ENCODE assay signal across 14 mouse cellular contexts in the genomic region with DNA sequence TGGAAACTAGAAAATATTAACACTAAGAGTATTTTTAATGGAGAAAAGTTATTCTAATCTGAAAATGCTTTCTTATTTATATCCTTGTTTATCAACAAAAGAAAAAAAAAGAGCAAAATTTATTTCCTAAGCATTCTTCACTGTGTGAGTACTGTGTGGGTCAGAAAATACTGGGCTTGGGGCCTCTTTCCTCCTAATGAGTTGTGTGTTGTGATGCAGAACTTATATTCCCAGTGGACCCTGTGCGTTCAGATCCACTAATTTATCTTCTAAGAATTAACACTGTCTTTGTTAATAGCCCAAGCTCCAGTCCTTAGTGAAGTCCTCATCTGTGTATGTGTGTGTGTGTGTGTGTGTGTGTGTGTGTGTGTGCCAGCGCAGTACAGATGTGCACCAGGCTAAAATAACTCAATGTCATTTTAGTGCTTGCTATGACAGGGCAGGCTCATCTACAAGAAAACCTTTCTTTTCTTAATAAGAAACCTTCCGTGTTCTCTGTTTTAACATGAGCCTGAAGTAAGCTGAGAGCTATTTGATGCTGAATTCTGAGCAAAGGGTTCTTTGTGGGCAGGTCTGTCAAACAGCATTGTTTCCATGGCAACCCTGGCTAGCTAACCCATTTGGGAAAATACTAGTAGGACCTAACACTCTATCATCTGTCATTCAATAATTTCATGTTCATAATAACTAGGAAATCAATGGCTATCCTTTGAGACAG.
DNase-seq lines count a peak whose midpoint lies in the region; ATAC-seq lines count a peak whose summit lies in the region.
"Had no signal": no experiment of that assay in that cellular context is flagged by ENCODE, and none has a peak within 500 bp of the region (broad histone marks: within the 10 kb centered on the region; RNA-seq: fewer than 3 reads in every experiment).

No protein-coding gene starts in this region.

- 32% methylated on average over 3 of the region's 3 CpGs for WGBS in forebrain, embryonic 16.5 days

- peak; percentile 15 for DNase-seq in embryo, embryonic 10 days (ENCODE audit: low spot score)
- no peak for DNase-seq in embryo, embryonic 9.5 days (ENCODE audit: extremely low spot score)
- peak; percentile 6 for DNase-seq in R1 (ENCODE audit: low read depth, low spot score)
- DNase-seq in layer of hippocampus, postnatal 10 days (ENCODE audit: low spot score in 2 of 2) = peak; percentile 61 to 65
- DNase-seq in urinary bladder, adult 2 months (ENCODE audit: low spot score) = no peak
- no peak for DNase-seq in ovary, postnatal 36 days (ENCODE audit: low spot score)
- DNase-seq in kidney, adult 18-20 months = no peak
- DNase-seq: adrenal gland, adult 8-10 months; cerebellum, adult 9-10 months; kidney, adult 8-10 months; lung, postnatal 14 days had no signal

- ATAC-seq in forebrain, embryonic 16.5 days = peak; percentile 86

- no peaks in the 10 kb centered on the region for H3K9me3 ChIP-seq in forebrain, embryonic 16.5 days (ENCODE audit: control insufficient read depth, low read length)
- H3K9me3 ChIP-seq: heart, embryonic 13.5 days; limb, embryonic 12.5 days had no signal

- peak overlapping the region; percentile 33; the same call in 1 of the 2 replicates for H3K27ac ChIP-seq in forebrain, embryonic 16.5 days (ENCODE audit: low read length)
- H3K27ac ChIP-seq: heart, embryonic 13.5 days; limb, embryonic 12.5 days had no signal

- no peaks in the 10 kb centered on the region for H3K27me3 ChIP-seq in forebrain, embryonic 16.5 days (replicated peaks; ENCODE audit: control insufficient read depth, insufficient read depth, low read length)
- H3K27me3 ChIP-seq: heart, embryonic 13.5 days; limb, embryonic 12.5 days had no signal

- peaks cover 9% of the 10 kb centered on the region for H3K4me1 ChIP-seq in forebrain, embryonic 16.5 days (replicated peaks; ENCODE audit: control insufficient read depth, insufficient read depth, low read length)
- H3K4me1 ChIP-seq: heart, embryonic 13.5 days; limb, embryonic 12.5 days had no signal

- H3K4me3 ChIP-seq in forebrain, embryonic 16.5 days (replicated peaks; ENCODE audit: low read length) = no peak overlapping the region
- H3K4me3 ChIP-seq: heart, embryonic 13.5 days; limb, embryonic 12.5 days had no signal

- peak overlapping the region; percentile 28 for H3K4me2 ChIP-seq in forebrain, embryonic 16.5 days (ENCODE audit: low read length)
- H3K4me2 ChIP-seq: heart, embryonic 13.5 days; limb, embryonic 12.5 days had no signal

- H3K9ac ChIP-seq in forebrain, embryonic 16.5 days (replicated peaks; ENCODE audit: low read depth, low read length) = no peak overlapping the region
- H3K9ac ChIP-seq: heart, embryonic 13.5 days; limb, embryonic 12.5 days had no signal

- H3K36me3 ChIP-seq in forebrain, embryonic 16.5 days (ENCODE audit: control insufficient read depth, insufficient read depth) = no peaks in the 10 kb centered on the region
- H3K36me3 ChIP-seq: heart, embryonic 13.5 days; limb, embryonic 12.5 days had no signal

Comparison
In these comparisons a context has a peak if more than half of its experiments do, and no peak if none do; other contexts are left out.
1. DNase-seq: peak in embryo, embryonic 10 days (single experiment), R1 (single experiment) and layer of hippocampus, postnatal 10 days (2 of 2); none in embryo, embryonic 9.5 days (single experiment), urinary bladder, adult 2 months (single experiment), ovary, postnatal 36 days (single experiment) and kidney, adult 18-20 months (single experiment).